Mouse (Mus musculus) stomach, embryonic 15.5 days (tissue): ENCODE measurements around the gene Gm20388. TPM values are rescaled to one million over a fixed set of nuclear protein-coding genes. Genes with fewer than 3 reads are reported as not detected.

Experiments
- ATAC-seq: fragments of 200-750 bp; cut with Nextera tagmentation; 2 replicates; pipeline ENCODE4 v1.8.0; 2017; ENCODE audit warnings: low read depth, moderate number of reproducible peaks, moderate TSS enrichment; ENCODE audit not compliant: insufficient read depth, low FRiP score
- H3K27ac ChIP-seq: fragments of 300-500 bp; sonication (generic); 2 replicates; pipeline ENCODE4 v1.5.1; 2015; ENCODE audit warnings: mild to moderate bottlenecking, inconsistent platforms
- H3K27me3 ChIP-seq: fragments of 300-500 bp; sonication (generic); replicated peaks from 2 replicates; pipeline ENCODE4 v1.6.1; 2015; ENCODE audit warnings: inconsistent platforms
- H3K36me3 ChIP-seq: fragments of 300-500 bp; sonication (generic); 2 replicates; pipeline ENCODE4 v1.6.1; 2015; ENCODE audit warnings: inconsistent platforms
- H3K4me1 ChIP-seq: fragments of 300-500 bp; sonication (generic); 2 replicates; pipeline ENCODE4 v1.6.1; 2015; ENCODE audit warnings: inconsistent platforms
- H3K4me2 ChIP-seq: fragments of 300-500 bp; sonication (generic); 2 replicates; pipeline ENCODE4 v1.6.1; 2015; ENCODE audit warnings: mild to moderate bottlenecking, inconsistent platforms
- H3K4me3 ChIP-seq: fragments of 300-500 bp; sonication (generic); replicated peaks from 2 replicates; pipeline ENCODE4 v1.5.1; 2015; ENCODE audit warnings: inconsistent platforms
- H3K9ac ChIP-seq: fragments of 300-500 bp; sonication (generic); 2 replicates; pipeline ENCODE4 v1.6.1; 2015; ENCODE audit warnings: inconsistent platforms
- H3K9me3 ChIP-seq: fragments of 300-500 bp; sonication (generic); 2 replicates; pipeline ENCODE4 v1.6.1; 2016; ENCODE audit warnings: inconsistent platforms
- WGBS: fragments of 180-500 bp; shearing (Covaris S2); methylation state at CpG from one replicate; pipeline ENCODE4 v1.1.7; 2015; 5-methylcytosine and 5-hydroxymethylcytosine counted together
- polyA plus RNA-seq: library from polyadenylated mRNA; unstranded; fragments of >200 nt; fragmentation: Nextera tagmentation; extraction: Ambion mirVana; gene quantifications from 2 replicates; pipeline ENCODE4 v1.2.1, GENCODE M21; 2015

Gm20388 gene
- polyA plus RNA-seq, 1 experiment from 2014 or later, result not detected

DNA sequence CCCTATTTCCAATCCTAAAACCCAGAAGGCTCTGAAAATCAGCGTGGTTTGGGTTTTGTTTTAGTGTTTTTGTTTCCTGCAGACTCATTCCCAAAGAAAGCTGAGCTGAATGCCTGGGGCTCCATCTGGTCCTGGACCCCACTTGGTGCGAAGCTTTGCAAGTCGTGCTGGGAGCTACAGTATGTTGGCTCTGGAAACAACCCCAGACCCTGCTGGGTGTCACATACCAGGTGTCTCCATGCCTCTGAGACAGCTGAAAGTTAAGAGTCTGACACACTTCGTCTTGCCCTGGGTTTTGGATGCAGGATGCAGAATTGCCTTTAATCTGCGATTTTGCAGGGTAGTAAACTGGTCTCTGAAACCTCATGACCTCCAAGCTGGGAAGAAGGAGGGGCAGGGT lies 2913.9 kb downstream of the Gm20388 start:
- Histone ChIP-seq H3K4me2 (no peak overlapping the region), H3K36me3 (no peaks in the 10 kb centered on the region), H3K9ac (no peak overlapping the region), H3K4me1 (no peaks in the 10 kb centered on the region; the same call in 1 of the 2 replicates), H3K9me3 (no peaks in the 10 kb centered on the region), H3K27ac (no peak overlapping the region), H3K4me3 (no peak overlapping the region), H3K27me3 (no peaks in the 10 kb centered on the region)
- 53% methylated on average over 5 of the region's 5 CpGs for WGBS
- no peak for ATAC-seq

DNA sequence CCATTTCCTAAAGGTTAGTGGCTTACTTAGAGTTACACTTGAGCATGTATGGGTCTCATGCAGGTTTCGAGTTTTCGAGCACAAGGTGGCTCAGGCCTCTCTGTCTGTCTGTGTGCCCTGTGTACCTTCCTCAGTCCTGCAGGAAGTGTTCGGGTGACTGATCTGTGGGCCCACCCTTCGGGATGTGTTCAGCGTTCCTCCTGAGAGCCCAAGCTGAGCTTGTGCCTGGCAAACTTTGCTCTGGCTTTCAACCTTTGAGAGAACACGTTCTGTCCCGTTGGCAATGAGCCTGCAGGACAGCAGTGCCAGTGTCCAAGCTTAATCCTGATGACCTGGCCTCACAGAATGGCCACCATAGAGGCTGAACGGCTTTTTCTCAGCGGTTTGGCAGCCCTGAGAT lies 2914.3 kb downstream of the Gm20388 start:
- Histone ChIP-seq H3K4me1 (no peaks in the 10 kb centered on the region; the same call in 1 of the 2 replicates), H3K27ac (no peak overlapping the region), H3K27me3 (no peaks in the 10 kb centered on the region), H3K9ac (no peak overlapping the region), H3K4me3 (no peak overlapping the region), H3K36me3 (no peaks in the 10 kb centered on the region), H3K9me3 (no peaks in the 10 kb centered on the region), H3K4me2 (no peak overlapping the region)
- 79% methylated on average over 9 of the region's 9 CpGs for WGBS
- no peak for ATAC-seq

- no peaks in the 10 kb centered on the region; the same call in 1 of the 2 replicates for H3K4me1 ChIP-seq
- H3K4me2 ChIP-seq, result no peak overlapping the region
- ATAC-seq, result no peak
- no peaks in the 10 kb centered on the region for H3K9me3 ChIP-seq
- H3K4me3 ChIP-seq, result no peak overlapping the region
- H3K36me3 ChIP-seq, result no peaks in the 10 kb centered on the region
- no peak overlapping the region for H3K27ac ChIP-seq
- 76% methylated on average over 8 of the region's 8 CpGs for WGBS
- no peak overlapping the region for H3K9ac ChIP-seq
- H3K27me3 ChIP-seq, result no peaks in the 10 kb centered on the region
These were observed 2914.8 kb downstream of the Gm20388 start for GRCm38 (mm10) chr8:122825408-122825807.

- H3K4me1 ChIP-seq, result no peaks in the 10 kb centered on the region; the same call in 1 of the 2 replicates
- no peak overlapping the region for H3K9ac ChIP-seq
- ATAC-seq, result no peak
- H3K4me2 ChIP-seq, result no peak overlapping the region
- WGBS, result 76% methylated on average over 3 of the region's 3 CpGs
- H3K9me3 ChIP-seq, result no peaks in the 10 kb centered on the region
- no peaks in the 10 kb centered on the region for H3K27me3 ChIP-seq
- no peak overlapping the region for H3K4me3 ChIP-seq
- H3K27ac ChIP-seq, result no peak overlapping the region
- H3K36me3 ChIP-seq, result no peaks in the 10 kb centered on the region
These were observed 2918.8 kb downstream of the Gm20388 start for GRCm38 (mm10) chr8:122829396-122829795.

- H3K4me3 ChIP-seq, result no peak overlapping the region
- no peaks in the 10 kb centered on the region for H3K27me3 ChIP-seq
- no peak overlapping the region for H3K4me2 ChIP-seq
- ATAC-seq, result peak; percentile 34
- H3K4me1 ChIP-seq, result no peaks in the 10 kb centered on the region
- H3K9me3 ChIP-seq, result no peaks in the 10 kb centered on the region
- H3K27ac ChIP-seq, result no peak overlapping the region
- WGBS, result 39% methylated on average over 8 of the region's 8 CpGs
- H3K9ac ChIP-seq, result no peak overlapping the region
- H3K36me3 ChIP-seq, result no peaks in the 10 kb centered on the region
These were observed 2919.9 kb downstream of the Gm20388 start for GRCm38 (mm10) chr8:122830349-122831061.

- Histone ChIP-seq H3K4me2 (no peak overlapping the region), H3K4me3 (no peak overlapping the region), H3K27ac (no peak overlapping the region), H3K9me3 (no peaks in the 10 kb centered on the region), H3K27me3 (no peaks in the 10 kb centered on the region), H3K36me3 (no peaks in the 10 kb centered on the region), H3K9ac (no peak overlapping the region), H3K4me1 (no peaks in the 10 kb centered on the region)
- no peak for ATAC-seq
- WGBS, result 83% methylated on average over 8 of the region's 8 CpGs
These were observed 2923.8 kb downstream of the Gm20388 start for GRCm38 (mm10) chr8:122834416-122834815.

DNA sequence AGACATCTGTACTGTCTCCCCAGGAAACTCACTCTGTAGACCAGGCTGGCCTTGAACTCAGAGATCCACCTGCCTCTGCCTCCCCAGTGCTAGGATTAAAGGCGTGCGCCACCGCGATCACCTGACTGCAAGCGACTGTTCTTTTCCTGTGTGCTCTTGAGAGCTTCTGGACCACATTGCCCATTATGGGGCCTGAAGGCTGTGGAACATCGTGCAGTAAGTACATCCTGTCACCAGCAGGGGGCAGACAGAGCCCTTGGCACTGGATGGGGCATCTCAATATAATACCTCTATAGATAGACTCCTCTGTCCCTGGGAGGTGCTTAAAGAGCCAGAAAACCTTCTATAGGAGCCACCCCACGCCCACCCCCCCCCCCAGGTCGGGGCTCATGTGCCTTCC lies 2924.3 kb downstream of the Gm20388 start:
- H3K27ac ChIP-seq, result no peak overlapping the region
- no peaks in the 10 kb centered on the region for H3K36me3 ChIP-seq
- peak; percentile 48; the same call in 1 of the 2 replicates for ATAC-seq
- WGBS, result 29% methylated on average over 8 of the region's 8 CpGs
- no peaks in the 10 kb centered on the region for H3K4me1 ChIP-seq
- H3K4me3 ChIP-seq, result no peak overlapping the region
- no peaks in the 10 kb centered on the region for H3K27me3 ChIP-seq
- H3K9ac ChIP-seq, result no peak overlapping the region
- no peaks in the 10 kb centered on the region for H3K9me3 ChIP-seq
- H3K4me2 ChIP-seq, result no peak overlapping the region

DNA sequence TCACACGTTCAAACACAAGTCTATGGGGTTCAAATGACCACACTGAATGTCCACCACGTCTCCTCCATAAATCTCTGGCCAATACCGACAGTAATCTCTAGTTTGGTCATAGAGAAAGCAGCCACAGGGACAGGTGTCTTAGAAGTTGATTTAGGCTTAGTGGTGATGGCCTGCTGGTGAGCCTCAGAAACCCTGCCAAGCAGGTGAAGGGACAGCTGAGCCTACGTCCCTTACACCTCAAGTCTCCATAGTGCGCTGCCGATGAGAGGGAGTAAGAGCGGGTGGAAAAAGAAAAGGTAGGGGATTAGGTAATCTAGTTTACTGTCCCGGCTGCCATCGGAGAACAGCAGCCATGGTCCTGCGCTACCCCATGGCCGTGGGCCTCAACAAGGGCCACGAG lies 2925.6 kb downstream of the Gm20388 start:
- WGBS, result 78% methylated on average over 12 of the region's 12 CpGs
- Histone ChIP-seq H3K9ac (no peak overlapping the region), H3K4me1 (no peaks in the 10 kb centered on the region), H3K4me3 (no peak overlapping the region), H3K36me3 (no peaks in the 10 kb centered on the region), H3K27ac (no peak overlapping the region), H3K9me3 (no peaks in the 10 kb centered on the region), H3K27me3 (no peaks in the 10 kb centered on the region), H3K4me2 (no peak overlapping the region)
- ATAC-seq, result no peak

DNA sequence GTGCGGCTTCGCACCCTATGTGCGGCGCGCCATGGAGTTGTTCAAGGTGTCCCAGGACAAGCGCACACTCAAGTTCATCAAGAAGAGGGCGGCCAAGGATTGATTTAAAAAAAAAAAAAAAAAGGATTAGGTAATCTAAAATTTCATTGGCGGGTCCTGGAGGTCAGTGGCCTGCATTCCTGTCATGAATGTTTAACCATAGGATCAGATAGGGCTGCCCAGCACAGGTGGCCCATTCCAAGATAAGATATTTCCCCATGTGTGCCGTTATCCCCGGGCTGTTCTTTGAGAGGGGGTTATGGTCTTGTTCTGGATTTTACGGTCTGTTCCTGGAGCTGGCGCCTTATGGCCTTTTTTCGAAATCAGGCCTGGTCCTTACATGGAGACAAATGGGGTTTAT lies 2926.1 kb downstream of the Gm20388 start:
- Histone ChIP-seq H3K4me2 (no peak overlapping the region), H3K4me3 (no peak overlapping the region), H3K9me3 (no peaks in the 10 kb centered on the region), H3K36me3 (no peaks in the 10 kb centered on the region), H3K9ac (no peak overlapping the region), H3K4me1 (no peaks in the 10 kb centered on the region), H3K27ac (no peak overlapping the region), H3K27me3 (no peaks in the 10 kb centered on the region)
- peak; percentile 53; the same call in 1 of the 2 replicates for ATAC-seq
- WGBS, result 79% methylated on average over 13 of the region's 13 CpGs

GRCm38 (mm10) chr8:122844161-122844560 lies 2933.5 kb downstream of the Gm20388 start:
- no peak overlapping the region for H3K27ac ChIP-seq
- H3K9me3 ChIP-seq, result no peaks in the 10 kb centered on the region
- no peaks in the 10 kb centered on the region for H3K27me3 ChIP-seq
- H3K4me3 ChIP-seq, result no peak overlapping the region
- no peak for ATAC-seq
- 0 out of 2 replicates have a peak, but pooled peaks cover 7% of the 10 kb centered on the region for H3K4me1 ChIP-seq
- no peak overlapping the region for H3K9ac ChIP-seq
- no peak overlapping the region for H3K4me2 ChIP-seq
- 71% methylated on average over 3 of the region's 3 CpGs for WGBS
- no peaks in the 10 kb centered on the region for H3K36me3 ChIP-seq

- ATAC-seq, result no peak
- Histone ChIP-seq H3K9me3 (no peaks in the 10 kb centered on the region), H3K4me2 (no peak overlapping the region), H3K27me3 (no peaks in the 10 kb centered on the region), H3K4me3 (no peak overlapping the region), H3K27ac (no peak overlapping the region), H3K36me3 (no peaks in the 10 kb centered on the region), H3K9ac (no peak overlapping the region), H3K4me1 (0 out of 2 replicates have a peak, but pooled peaks cover 7% of the 10 kb centered on the region)
- WGBS, result 62% methylated on average over 4 of the region's 4 CpGs
These were observed 2935.0 kb downstream of the Gm20388 start for GRCm38 (mm10) chr8:122845662-122846061.

- Histone ChIP-seq H3K9ac (no peak within 1 kb of the TSS), H3K27ac (no peak within 1 kb of the TSS), H3K4me1 (0 out of 2 replicates have a peak, but pooled peaks cover 7% of the 10 kb centered on the region), H3K27me3 (no peaks in the 10 kb centered on the region), H3K4me2 (peak within 1 kb of the TSS; percentile 36), H3K4me3 (no peak within 1 kb of the TSS), H3K36me3 (no peaks in the 10 kb centered on the region), H3K9me3 (no peaks in the 10 kb centered on the region)
- peak; percentile 88 for ATAC-seq
- WGBS, result 17% methylated on average over 18 of the region's 18 CpGs
These were observed 2937.4 kb downstream of the Gm20388 start, which contains the start of gene Cdh15 for GRCm38 (mm10) chr8:122847829-122848561. Cdh15 (plus strand) TSS chr8:122847966.
